Mouse (Mus musculus) ES-E14 (cell line): ENCODE results near the gene Tbkbp1.

Experiments
- CHD2 ChIP-seq: IDR thresholded peaks from 2 replicates; pipeline ENCODE4 v1.6.1; 2014; ENCODE audit warnings: mild to moderate bottlenecking, low read depth, low read length, inconsistent platforms
- HCFC1 ChIP-seq: IDR thresholded peaks from 2 replicates; pipeline ENCODE4 v1.6.1; 2012; ENCODE audit warnings: low read length, inconsistent platforms, borderline replicate concordance; ENCODE audit not compliant: insufficient read depth
- ZC3H11A ChIP-seq: IDR thresholded peaks from 2 replicates; pipeline ENCODE4 v1.6.1; 2012; ENCODE audit warnings: low read depth, mild to moderate bottlenecking, inconsistent platforms, low read length, borderline replicate concordance
- ZNF384 ChIP-seq: IDR thresholded peaks from 2 replicates; pipeline ENCODE4 v1.6.1; 2012; ENCODE audit warnings: low read depth, low read length, inconsistent platforms

DNA sequence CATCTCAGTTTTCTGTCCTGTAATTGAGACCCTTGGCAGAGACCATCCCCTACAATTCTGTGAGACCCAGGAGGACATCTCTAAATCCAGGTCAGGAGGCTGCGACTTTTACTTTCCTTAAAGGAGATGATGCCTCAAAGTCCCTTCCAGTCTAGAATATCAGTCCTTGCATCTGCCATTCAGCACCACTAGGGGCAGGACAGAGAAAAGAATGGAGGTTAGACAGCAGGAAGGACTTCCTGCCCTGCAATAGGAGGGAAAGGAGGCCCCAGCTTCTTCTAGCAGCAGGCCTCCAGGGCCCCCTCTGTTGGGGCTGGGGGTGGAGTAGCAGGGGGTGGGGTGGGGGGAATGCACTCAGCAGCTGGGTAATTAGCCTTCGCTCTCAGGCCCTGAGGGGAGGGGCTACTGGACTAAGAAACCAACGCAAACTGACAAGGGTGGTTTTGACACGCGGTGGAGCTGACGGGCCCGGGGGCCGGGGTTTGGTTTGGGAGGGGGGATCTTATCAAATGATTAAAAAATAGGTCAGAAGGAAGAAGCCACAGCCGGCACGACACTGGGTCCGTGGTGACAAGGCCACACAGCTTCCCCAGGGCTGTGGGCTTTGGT lies 27.9 kb downstream of the Tbkbp1 start:
- TF ChIP-seq CHD2 = no peak
- no peak for TF ChIP-seq ZNF384
- no peak for TF ChIP-seq HCFC1
- TF ChIP-seq ZC3H11A = no peak
